Mouse (Mus musculus) testis, adult 2 months (tissue): ENCODE data around the gene Gnat1.

ENCODE experiments used
- CTCF ChIP-seq: fragments of 200-500 bp; IDR thresholded peaks from 2 replicates; pipeline ENCODE4 v1.5.1; 2012; ENCODE audit warnings: low read depth, mild to moderate bottlenecking, inconsistent platforms, low read length, moderate library complexity; ENCODE audit not compliant: control insufficient read depth, insufficient read depth, insufficient replicate concordance
- POLR2A ChIP-seq: fragments of 200-500 bp; IDR thresholded peaks from 2 replicates; pipeline ENCODE4 v1.6.1; 2012; ENCODE audit warnings: low read depth, mild to moderate bottlenecking, inconsistent platforms, low read length, moderate library complexity; ENCODE audit not compliant: control insufficient read depth

DNA sequence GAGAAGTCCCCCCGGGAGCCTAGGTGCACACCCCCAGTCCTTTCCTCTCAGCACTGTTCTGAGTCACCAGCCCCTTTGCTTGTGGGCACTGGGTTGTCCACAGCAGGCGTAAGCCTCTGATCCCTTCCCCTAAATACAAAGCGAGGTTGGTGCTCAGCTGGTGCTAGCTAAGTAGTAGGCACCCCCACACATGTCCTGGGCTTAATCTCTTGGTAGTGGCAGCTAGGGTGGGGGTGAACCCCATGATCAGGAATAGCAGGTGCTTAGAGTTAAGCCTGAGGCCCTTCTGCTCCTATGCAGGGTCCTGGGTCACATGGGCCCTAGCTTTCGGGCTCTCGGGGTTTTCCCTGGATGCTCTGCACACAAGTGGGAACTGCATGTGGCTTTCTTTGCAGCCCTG, 22.4 kb downstream of the Gnat1 start:
- TF ChIP-seq CTCF = no peak
- no peak for TF ChIP-seq POLR2A
